Mouse (Mus musculus) E14TG2a.4 (cell line): Measurements from ENCODE around the gene Nipa1.

ENCODE experiments used
- H3K27me3 ChIP-seq: 2 replicates; pipeline ENCODE4 v1.6.1; 2014; ENCODE audit warnings: low read length, control low read depth; ENCODE audit not compliant: insufficient read depth
- H3K36me3 ChIP-seq: 2 replicates; pipeline ENCODE4 v1.6.1; 2014; ENCODE audit warnings: low read length, control low read depth; ENCODE audit not compliant: insufficient read depth
- H3K4me1 ChIP-seq: replicated peaks from 2 replicates; pipeline ENCODE4 v1.6.1; 2014; ENCODE audit warnings: low read depth, low read length, control low read depth
- H3K4me3 ChIP-seq: replicated peaks from 2 replicates; pipeline ENCODE4 v1.5.1; 2014; ENCODE audit warnings: mild to moderate bottlenecking, low read length
- H3K9me3 ChIP-seq: 2 replicates; pipeline ENCODE4 v1.6.1; 2014; ENCODE audit warnings: low read length, control low read depth
- CTCF ChIP-seq: conservative IDR thresholded peaks from 2 replicates; pipeline ENCODE4 v1.5.1; 2014; ENCODE audit warnings: low read length
- NANOG ChIP-seq: IDR thresholded peaks from 2 replicates; pipeline ENCODE4 v1.6.1; 2014; ENCODE audit warnings: borderline replicate concordance, low read length, mixed read lengths
- POU5F1 ChIP-seq: IDR thresholded peaks from 2 replicates; pipeline ENCODE4 v1.6.1; 2014; ENCODE audit warnings: low read length, borderline replicate concordance

The Nipa1 gene

DNA sequence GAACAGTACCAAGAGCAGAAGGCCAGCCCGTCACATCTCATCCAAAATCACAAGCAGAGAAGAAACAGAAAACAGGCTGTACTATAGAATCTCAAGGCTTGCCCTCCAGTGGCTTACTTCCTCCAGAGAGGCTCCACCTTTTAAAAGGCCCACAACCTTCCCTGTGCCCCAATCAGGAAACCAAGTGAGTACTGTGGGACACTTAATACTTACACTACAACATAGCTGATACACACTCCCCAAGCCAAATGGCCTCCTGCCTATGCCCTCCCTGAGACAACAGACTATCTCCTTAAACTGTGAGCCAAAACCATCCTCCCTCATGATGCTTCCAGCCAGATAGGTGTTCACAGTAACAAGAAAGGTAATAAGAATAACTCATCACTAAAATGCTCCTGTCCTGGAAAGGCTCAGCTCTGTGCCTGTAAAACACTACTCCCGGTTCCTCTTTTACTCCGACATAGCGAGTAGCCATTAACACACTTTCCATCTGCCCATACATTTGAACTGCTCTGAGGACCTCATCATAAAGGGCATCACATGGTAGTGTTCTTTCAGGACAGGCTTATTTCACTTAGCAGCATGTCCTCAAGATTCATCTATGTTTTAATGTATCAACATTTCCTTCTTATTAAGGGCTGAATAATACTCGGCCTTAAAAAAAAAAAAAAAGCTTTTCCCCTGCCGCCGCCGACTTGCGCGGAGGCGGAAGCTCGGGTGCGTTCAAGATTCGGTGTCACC lies 6.3 kb downstream of the Nipa1 start:
- H3K9me3 ChIP-seq: no peaks in the 10 kb centered on the region
- H3K4me3 ChIP-seq: no peak overlapping the region
- H3K27me3 ChIP-seq: no peaks in the 10 kb centered on the region
- H3K4me1 ChIP-seq: peaks cover under 1% of the 10 kb centered on the region; the same call in 1 of the 2 replicates
- no peaks in the 10 kb centered on the region for H3K36me3 ChIP-seq
- no peak for TF ChIP-seq NANOG
- TF ChIP-seq CTCF: no peak
- TF ChIP-seq POU5F1: no peak

- no peaks in the 10 kb centered on the region for H3K9me3 ChIP-seq
- TF ChIP-seq CTCF (no peak), POU5F1 (no peak), NANOG (no peak)
- H3K4me1 ChIP-seq: no peaks in the 10 kb centered on the region
- no peaks in the 10 kb centered on the region for H3K27me3 ChIP-seq
- H3K4me3 ChIP-seq: no peak overlapping the region
- no peaks in the 10 kb centered on the region for H3K36me3 ChIP-seq
Observed at GRCm38 (mm10) chr7:56011018-56011333, 8.8 kb downstream of the Nipa1 start.

GRCm38 (mm10) chr7:56010318-56011017 lies 9.3 kb downstream of the Nipa1 start:
- no peaks in the 10 kb centered on the region for H3K9me3 ChIP-seq
- TF ChIP-seq POU5F1: no peak
- TF ChIP-seq NANOG: no peak
- no peak for TF ChIP-seq CTCF
- H3K36me3 ChIP-seq: no peaks in the 10 kb centered on the region
- H3K4me1 ChIP-seq: no peaks in the 10 kb centered on the region
- H3K27me3 ChIP-seq: no peaks in the 10 kb centered on the region
- H3K4me3 ChIP-seq: no peak overlapping the region

GRCm38 (mm10) chr7:55998997-55999396 lies 20.8 kb downstream of the Nipa1 start:
- no peak overlapping the region for H3K4me3 ChIP-seq
- H3K4me1 ChIP-seq: peaks cover 20% of the 10 kb centered on the region
- H3K27me3 ChIP-seq: no peaks in the 10 kb centered on the region
- TF ChIP-seq NANOG (no peak), POU5F1 (peak; percentile 66; the same call in 1 of the 2 replicates)
- H3K36me3 ChIP-seq: no peaks in the 10 kb centered on the region
- no peaks in the 10 kb centered on the region for H3K9me3 ChIP-seq

DNA sequence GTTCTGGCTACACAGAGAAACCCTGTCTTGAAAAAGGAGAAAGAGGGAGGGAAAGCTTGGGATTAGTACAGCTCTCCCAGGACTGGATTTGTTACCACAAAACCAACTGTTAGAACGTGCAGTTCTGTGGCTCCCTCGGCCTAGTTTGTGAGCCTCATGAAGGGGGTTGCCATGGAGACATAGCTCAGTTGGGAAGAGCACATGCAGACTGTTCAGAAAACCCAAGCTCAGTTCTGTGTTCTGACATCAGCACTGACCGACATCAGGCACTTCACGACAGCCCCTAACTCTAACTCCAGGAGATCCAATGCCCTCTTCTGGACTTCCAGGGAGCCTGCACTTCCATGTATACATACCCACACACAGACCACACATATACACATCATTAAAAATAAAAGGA lies 24.7 kb downstream of the Nipa1 start:
- Histone ChIP-seq H3K4me3 (no peak overlapping the region), H3K4me1 (peaks cover 27% of the 10 kb centered on the region), H3K9me3 (no peaks in the 10 kb centered on the region), H3K27me3 (no peaks in the 10 kb centered on the region), H3K36me3 (no peaks in the 10 kb centered on the region)
- TF ChIP-seq CTCF (no peak), POU5F1 (no peak), NANOG (no peak)

- Histone ChIP-seq H3K4me3 (no peak overlapping the region), H3K27me3 (no peaks in the 10 kb centered on the region), H3K4me1 (peaks cover 8% of the 10 kb centered on the region; the same call in 1 of the 2 replicates), H3K9me3 (no peaks in the 10 kb centered on the region), H3K36me3 (no peaks in the 10 kb centered on the region)
- no peak for TF ChIP-seq NANOG
- TF ChIP-seq POU5F1: no peak
- no peak for TF ChIP-seq CTCF
Observed at GRCm38 (mm10) chr7:55991858-55992257, 27.9 kb downstream of the Nipa1 start.

- Histone ChIP-seq H3K4me3 (no peak overlapping the region), H3K27me3 (no peaks in the 10 kb centered on the region), H3K36me3 (no peaks in the 10 kb centered on the region), H3K9me3 (no peaks in the 10 kb centered on the region), H3K4me1 (peaks cover 8% of the 10 kb centered on the region; the same call in 1 of the 2 replicates)
- TF ChIP-seq CTCF: no peak
- no peak for TF ChIP-seq POU5F1
- TF ChIP-seq NANOG: no peak
Observed at GRCm38 (mm10) chr7:55991129-55991528, 28.6 kb downstream of the Nipa1 start.

DNA sequence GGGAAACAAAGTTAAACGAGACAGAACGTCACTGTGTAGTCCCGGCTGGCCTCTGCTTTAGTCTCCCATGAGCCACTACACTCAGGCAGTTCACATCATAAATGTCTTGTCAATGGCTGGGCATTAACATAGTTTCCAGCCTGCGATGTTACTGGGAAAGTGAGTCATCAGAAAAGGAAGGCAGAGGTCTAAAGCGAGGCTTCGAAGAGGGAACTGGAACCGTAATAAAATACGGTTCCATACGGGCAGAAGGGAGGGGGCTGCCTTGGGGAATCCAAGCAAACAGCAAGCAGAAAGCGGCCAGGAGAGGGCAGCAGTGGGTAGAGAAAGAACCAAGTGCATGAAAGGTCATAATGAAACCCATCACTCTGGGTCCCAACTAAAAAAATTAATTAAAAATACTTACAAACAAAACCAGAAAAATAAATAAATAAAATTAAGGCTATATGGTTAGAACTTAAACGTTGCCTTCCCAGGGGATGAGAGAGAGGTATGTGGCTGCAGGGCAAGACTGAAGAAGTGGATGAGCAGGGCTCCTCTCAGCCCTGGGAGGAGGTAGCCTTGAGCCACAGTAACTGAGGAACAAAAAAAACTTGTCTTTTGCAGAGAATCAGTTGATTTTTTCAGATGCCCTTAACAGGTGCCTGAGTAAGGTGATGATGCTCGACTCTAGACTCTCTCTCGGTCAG lies 33.1 kb downstream of the Nipa1 start:
- no peaks in the 10 kb centered on the region for H3K27me3 ChIP-seq
- no peaks in the 10 kb centered on the region for H3K9me3 ChIP-seq
- H3K4me3 ChIP-seq: no peak overlapping the region
- TF ChIP-seq CTCF: peak; percentile 39
- TF ChIP-seq NANOG: no peak
- TF ChIP-seq POU5F1: no peak
- no peaks in the 10 kb centered on the region for H3K36me3 ChIP-seq
- peaks cover 8% of the 10 kb centered on the region; the same call in 1 of the 2 replicates for H3K4me1 ChIP-seq

DNA sequence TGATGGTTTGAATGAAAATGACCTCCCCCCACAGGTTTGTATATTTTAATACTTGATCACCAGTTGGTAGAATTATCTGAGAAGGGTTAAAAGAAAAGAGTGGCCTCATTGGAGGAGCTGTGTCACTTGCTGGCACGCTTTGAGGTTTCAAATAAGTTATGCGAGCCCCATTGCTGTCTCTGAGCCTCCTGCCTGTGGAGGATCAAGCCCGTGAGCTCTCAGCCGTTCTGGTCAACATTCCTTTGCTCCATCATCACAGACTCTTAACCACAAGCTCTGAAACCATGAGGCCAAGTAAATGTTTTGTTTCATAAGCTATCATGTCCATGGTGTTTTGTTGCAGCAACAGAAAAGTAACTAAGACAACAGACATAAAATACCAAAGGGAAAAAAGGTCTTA lies 35.0 kb downstream of the Nipa1 start:
- TF ChIP-seq POU5F1 (no peak), CTCF (no peak), NANOG (no peak)
- H3K36me3 ChIP-seq: no peaks in the 10 kb centered on the region
- no peak overlapping the region for H3K4me3 ChIP-seq
- H3K27me3 ChIP-seq: no peaks in the 10 kb centered on the region
- H3K9me3 ChIP-seq: no peaks in the 10 kb centered on the region
- no peaks in the 10 kb centered on the region for H3K4me1 ChIP-seq
